Mouse (Mus musculus) testis, adult 10 weeks (tissue): ENCODE results near the gene Ak3. TPM values are rescaled to one million over a fixed set of nuclear protein-coding genes. Genes with fewer than 3 reads are reported as not detected.

Source experiments
- polyA plus RNA-seq: library from polyadenylated mRNA; stranded (reverse); fragments of 350-450 nt; fragmentation: Illumina TruSeq; extraction: RNeasy Lipid Tissue Mini Kit (QIAGEN cat#74804); gene quantifications from one replicate; pipeline ENCODE4 v1.2.3, GENCODE M21; 2014; ENCODE audit warnings: low read depth, low replicate concordance

Ak3 gene
- polyA plus RNA-seq, result 38.8 TPM

GRCm38 (mm10) chr19:29047334-29048170, at the start of gene Ak3:
Gene Ak3 (minus strand): TSS chr19:29047961.

GRCm38 (mm10) chr19:28990194-28990589, 57.6 kb downstream of the Ak3 start, which contains the start of gene Cdc37l1:
Gene Cdc37l1 (plus strand): TSS chr19:28990352.

Other genes with a start within 250 kb of the Ak3 start
- gene Slc1a1, start 212.9 kb downstream of the Ak3 start, polyA plus RNA-seq, result 0.20 TPM
- gene Plpp6, start 84.0 kb downstream of the Ak3 start, polyA plus RNA-seq, result 13.3 TPM
- gene 4430402I18Rik, start 80.2 kb downstream of the Ak3 start, polyA plus RNA-seq, result 474 TPM
- 93.4 TPM for gene Cdc37l1, start 57.6 kb downstream of the Ak3 start, polyA plus RNA-seq
- gene Rcl1, start 53.4 kb upstream of the Ak3 start, polyA plus RNA-seq, result 1.3 TPM
- gene Jak2, start 203.9 kb upstream of the Ak3 start, polyA plus RNA-seq, result 12.4 TPM